Mouse (Mus musculus): ENCODE results near the gene Metap1. TPM values are rescaled to one million over a fixed set of nuclear protein-coding genes. Genes with fewer than 3 reads are reported as not detected.

Metap1 gene
- polyA plus RNA-seq, 1 experiment from 2014 or later: 29.5 TPM

DNA sequence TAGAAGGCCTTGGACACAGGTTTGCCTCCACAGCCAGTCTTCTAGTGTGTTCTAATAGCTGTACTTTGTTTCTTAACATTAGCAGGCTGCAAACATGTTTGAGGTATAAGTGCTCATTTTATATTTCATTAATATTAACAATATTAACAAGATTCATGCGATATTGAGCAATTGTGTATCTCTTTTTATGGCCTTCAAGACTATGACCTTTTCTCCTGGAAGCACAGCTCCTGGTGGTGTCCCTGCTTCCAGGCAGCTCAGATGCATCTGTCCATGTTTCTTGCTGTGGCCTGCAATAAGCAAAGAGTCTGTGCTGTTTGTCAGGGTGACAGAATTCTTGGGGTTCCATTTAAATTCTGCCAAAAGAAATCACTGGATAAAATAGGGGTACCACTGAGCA is 79.7 kb downstream of the Metap1 start:
- Histone ChIP-seq H3K36me3 (ENCODE audit: inconsistent target) (no peaks in the 10 kb centered on the region), H3K4me3 (ENCODE audit: inconsistent target) (no peak overlapping the region), H3K27ac (no peak overlapping the region), H3K79me2 (ENCODE audit: inconsistent target) (no peaks in the 10 kb centered on the region)
- WGBS (ENCODE audit: missing documents): 82% methylated on average over 1 of the region's 1 CpGs

Other genes with a start within 250 kb of the Metap1 start
- not detected in 3 replicates for gene Adh1, start 228.5 kb downstream of the Metap1 start, polyA plus RNA-seq (2018)
- not detected in 3 replicates for gene Adh6a, start 176.2 kb downstream of the Metap1 start, polyA plus RNA-seq (2018)
- gene Adh6b, start 147.7 kb downstream of the Metap1 start, polyA plus RNA-seq (2018): not detected in 3 replicates
- gene Adh4, start 74.0 kb downstream of the Metap1 start, polyA plus RNA-seq (2018): not detected in 3 replicates
- gene Adh5, start 46.4 kb downstream of the Metap1 start, polyA plus RNA-seq (2018): 51.7 to 94.7 TPM (median 76.1 TPM) in 3 replicates
- gene Eif4e, start 36.7 kb upstream of the Metap1 start, polyA plus RNA-seq (2018): 68.5 to 182 TPM (median 95.8 TPM) in 3 replicates

All from macrophage (primary cell).